Comparison of ENCODE assay signal across 8 mouse cellular contexts in genomic region chr7:116245815-116246695, GRCm38 (mm10).
A peak's percentile ranks its signal among the peaks of the same experiment; 100 is the strongest.
DNase-seq lines count a peak whose midpoint lies in the region; ATAC-seq and TF ChIP-seq lines count a peak whose summit lies in the region.

No protein-coding gene starts in this region.

- no peak for ATAC-seq in kidney, postnatal 0 days (replicated peaks; ENCODE audit: low FRiP score, low read depth)
- ATAC-seq in heart, embryonic 16.5 days (replicated peaks; ENCODE audit: extremely low read depth, insufficient read depth, low FRiP score), result no peak
- no peak for ATAC-seq in liver, postnatal 0 days

- peak overlapping the region; percentile 16; the same call in 1 of the 2 replicates for H3K4me2 ChIP-seq in kidney, postnatal 0 days (ENCODE audit: low read length)
- peak overlapping the region; percentile 60 for H3K4me2 ChIP-seq in heart, embryonic 16.5 days (ENCODE audit: low read depth, low read length)
- H3K4me2 ChIP-seq in liver, postnatal 0 days (ENCODE audit: low read depth, low read length), result no peak overlapping the region

- no peak for TF ChIP-seq EP300 in liver, postnatal 0 days (IDR thresholded peaks at IDR 0.05; ENCODE audit: low read depth)

- H3K36me3 ChIP-seq in kidney, postnatal 0 days (ENCODE audit: insufficient read depth, low read length), result no peaks in the 10 kb centered on the region
- no peaks in the 10 kb centered on the region for H3K36me3 ChIP-seq in heart, embryonic 16.5 days (ENCODE audit: control insufficient read depth, insufficient read depth)
- no peaks in the 10 kb centered on the region for H3K36me3 ChIP-seq in liver, postnatal 0 days (replicated peaks; ENCODE audit: insufficient read depth, low read length)

- WGBS in kidney, postnatal 0 days, result 36% methylated on average over 15 of the region's 15 CpGs
- WGBS in heart, embryonic 16.5 days, result 23% methylated on average over 15 of the region's 15 CpGs
- WGBS in liver, postnatal 0 days (ENCODE audit: insufficient replicate concordance), result 33% methylated on average over 15 of the region's 15 CpGs

- peak; percentile 71 for DNase-seq in kidney, postnatal 0 days (ENCODE audit: low spot score)
- no peak for DNase-seq in kidney, postnatal 36 days
- peak; percentile 31 to 74 for DNase-seq in cerebellum, postnatal 10 days
- DNase-seq in liver, postnatal 0 days, result no peak
- DNase-seq in retina, postnatal 1 day, result peak; percentile 73
- DNase-seq in thymus, postnatal 14 days, result no peak
- DNase-seq in left cerebral cortex, adult 8-10 months (ENCODE audit: low spot score in 2 of 2), result no peak

- H3K4me3 ChIP-seq in kidney, postnatal 0 days (replicated peaks; ENCODE audit: low read depth, low read length), result no peak overlapping the region
- peak overlapping the region; percentile 11 for H3K4me3 ChIP-seq in heart, embryonic 16.5 days (ENCODE audit: low read length)
- no peak overlapping the region for H3K4me3 ChIP-seq in liver, postnatal 0 days (ENCODE audit: low read depth, low read length)

- no peaks in the 10 kb centered on the region for H3K9me3 ChIP-seq in kidney, postnatal 0 days (replicated peaks; ENCODE audit: low read length)
- H3K9me3 ChIP-seq in heart, embryonic 16.5 days (replicated peaks; ENCODE audit: control insufficient read depth, low read length), result no peaks in the 10 kb centered on the region; the same call in 1 of the 2 replicates
- H3K9me3 ChIP-seq in liver, postnatal 0 days (ENCODE audit: low read length), result no peaks in the 10 kb centered on the region

- no peak overlapping the region for H3K27ac ChIP-seq in kidney, postnatal 0 days
- H3K27ac ChIP-seq in heart, embryonic 16.5 days (ENCODE audit: low read length), result peak overlapping the region; percentile 79
- no peak overlapping the region for H3K27ac ChIP-seq in liver, postnatal 0 days (ENCODE audit: low read depth)

- H3K27me3 ChIP-seq in kidney, postnatal 0 days (ENCODE audit: insufficient read depth, low read length), result no peaks in the 10 kb centered on the region
- no peaks in the 10 kb centered on the region for H3K27me3 ChIP-seq in heart, embryonic 16.5 days (ENCODE audit: control insufficient read depth, insufficient read depth, low read length)
- no peaks in the 10 kb centered on the region for H3K27me3 ChIP-seq in liver, postnatal 0 days (ENCODE audit: insufficient read depth, low read length)

- H3K9ac ChIP-seq in kidney, postnatal 0 days (ENCODE audit: low read depth, low read length), result no peak overlapping the region
- peak overlapping the region; percentile 55 for H3K9ac ChIP-seq in heart, embryonic 16.5 days (ENCODE audit: low read length)
- no peak overlapping the region for H3K9ac ChIP-seq in liver, postnatal 0 days (replicated peaks)

- peak; percentile 86 for TF ChIP-seq CTCF in kidney, postnatal 0 days (IDR thresholded peaks at IDR 0.05; ENCODE audit: low read depth)
- TF ChIP-seq CTCF in liver, postnatal 0 days (IDR thresholded peaks at IDR 0.05; ENCODE audit: low read depth), result peak; percentile 77

- peaks cover 10% of the 10 kb centered on the region; the same call in 1 of the 2 replicates for H3K4me1 ChIP-seq in kidney, postnatal 0 days (replicated peaks; ENCODE audit: insufficient read depth, low read length)
- H3K4me1 ChIP-seq in heart, embryonic 16.5 days (ENCODE audit: control insufficient read depth, insufficient read depth, low read length), result peaks cover 32% of the 10 kb centered on the region
- H3K4me1 ChIP-seq in liver, postnatal 0 days (ENCODE audit: insufficient read depth), result no peaks in the 10 kb centered on the region; the same call in 1 of the 2 replicates

Comparison
In these comparisons a context has a peak if more than half of its experiments do, and no peak if none do; other contexts are left out.
1. DNase-seq: peak in kidney, postnatal 0 days (single experiment), cerebellum, postnatal 10 days (2 of 2) and retina, postnatal 1 day (single experiment); none in kidney, postnatal 36 days (0 of 2), liver, postnatal 0 days (single experiment), thymus, postnatal 14 days (single experiment) and left cerebral cortex, adult 8-10 months (0 of 2).